Mouse (Mus musculus): ENCODE data around the gene A330070K13Rik.

DNA sequence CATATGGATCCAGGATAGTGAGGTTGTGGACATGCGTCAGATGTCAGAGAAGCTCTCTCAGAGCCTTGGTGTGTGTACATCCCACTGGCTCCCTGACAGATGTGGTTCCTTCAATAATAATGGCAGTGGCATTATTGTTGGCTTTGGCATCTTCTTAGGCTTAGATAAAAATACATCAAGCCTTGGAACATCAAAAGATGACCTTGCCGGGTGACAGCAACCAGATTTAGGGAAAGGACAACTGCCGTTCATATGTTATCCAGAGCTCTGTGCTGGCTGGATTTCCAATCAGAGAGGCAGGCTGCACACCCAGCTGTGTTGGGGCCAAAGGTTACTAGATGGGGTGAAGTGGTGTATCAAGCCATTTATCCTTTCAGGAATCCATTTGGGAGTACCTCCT lies 9.0 kb downstream of the A330070K13Rik start:
- TF ChIP-seq POLR2A (IDR thresholded peaks at IDR 0.05; ENCODE audit: low read depth, low read length) (no peak), CTCF (IDR thresholded peaks at IDR 0.05; ENCODE audit: extremely low read depth, insufficient read length, insufficient replicate concordance, low read depth, low read length) (no peak)
